Mouse (Mus musculus): ENCODE measurements at regions not wholly inside any gene's neighbourhood (a gene's known extent, or its start where the extent isn't known, plus 50 kb on each side); places are given as distances from the start of the nearest gene placed in this dataset.

DNA sequence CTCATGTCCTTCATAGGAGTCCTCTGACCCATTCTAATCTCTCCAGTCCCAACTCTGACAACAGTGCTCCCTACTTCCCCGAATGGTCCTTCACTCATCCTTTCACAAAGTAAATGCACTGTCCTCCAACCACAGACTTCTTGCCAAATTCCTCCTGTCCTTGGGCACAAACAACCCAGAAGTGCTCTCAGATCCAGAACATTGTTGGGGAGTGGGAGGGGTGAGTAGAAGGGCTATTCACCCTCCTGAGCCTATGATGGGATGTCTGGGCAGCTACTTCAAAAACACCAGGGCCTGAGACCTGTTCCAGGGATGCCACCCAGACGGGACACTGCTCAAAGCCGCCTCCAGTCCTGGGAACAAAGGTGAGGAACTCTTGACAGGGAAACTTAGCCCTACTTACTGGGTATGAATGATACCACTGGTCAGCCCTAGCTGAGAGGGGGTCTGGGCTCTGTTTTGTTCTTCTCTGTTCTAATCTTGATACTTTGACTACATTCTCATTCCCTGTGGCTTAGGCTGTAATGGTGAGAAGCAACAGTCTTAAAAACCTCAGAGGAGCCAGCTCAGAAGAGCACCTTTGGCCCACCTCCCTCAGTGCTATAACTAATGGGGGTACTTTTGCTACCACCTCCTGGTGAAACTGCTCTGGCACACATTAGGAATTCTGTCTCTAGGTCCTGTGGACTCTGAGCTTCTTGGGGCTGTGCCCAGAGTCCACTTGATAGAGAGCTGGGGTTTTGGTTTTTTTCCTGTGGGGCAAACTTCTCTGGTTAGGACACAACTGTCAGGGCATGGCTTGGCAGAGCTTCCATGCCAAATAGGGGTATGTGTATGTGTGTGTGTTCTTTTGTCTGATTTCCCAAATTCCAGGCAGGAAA, 143.2 kb downstream of the Zfp36l1 start:
- H3K27ac ChIP-seq (ENCODE audit: low read depth, low read length) = peak overlapping the region; percentile 36; the same call in 1 of the 2 replicates
- no peak for DNase-seq (ENCODE audit: low spot score)
- no peak overlapping the region for H3K4me2 ChIP-seq
- no peaks in the 10 kb centered on the region for H3K36me3 ChIP-seq (ENCODE audit: control insufficient read depth, insufficient read depth, low read length)
- H3K27me3 ChIP-seq (replicated peaks; ENCODE audit: control insufficient read depth, insufficient read depth, low read length) = no peaks in the 10 kb centered on the region
- H3K4me1 ChIP-seq (replicated peaks; ENCODE audit: control insufficient read depth, insufficient read depth, low read length) = peaks cover 45% of the 10 kb centered on the region
- no peak overlapping the region for H3K9ac ChIP-seq (ENCODE audit: low read depth, low read length)
- WGBS = 83% methylated on average over 3 of the region's 3 CpGs
- no peak for ATAC-seq (replicated peaks; ENCODE audit: low FRiP score)
- no peaks in the 10 kb centered on the region for H3K9me3 ChIP-seq (ENCODE audit: control insufficient read depth, low read length)
- H3K4me3 ChIP-seq (ENCODE audit: low read depth, low read length) = no peak overlapping the region

GRCm38 (mm10) chr12:79968676-79969075, 144.1 kb downstream of the Zfp36l1 start:
- no peak overlapping the region for H3K4me3 ChIP-seq (ENCODE audit: low read depth, low read length)
- no peak overlapping the region for H3K4me2 ChIP-seq
- peaks cover 42% of the 10 kb centered on the region for H3K4me1 ChIP-seq (replicated peaks; ENCODE audit: control insufficient read depth, insufficient read depth, low read length)
- no peak overlapping the region for H3K27ac ChIP-seq (ENCODE audit: low read depth, low read length)
- DNase-seq (ENCODE audit: low spot score) (no peak), ATAC-seq (replicated peaks; ENCODE audit: low FRiP score) (no peak)
- H3K9ac ChIP-seq (ENCODE audit: low read depth, low read length) = no peak overlapping the region
- H3K27me3 ChIP-seq (replicated peaks; ENCODE audit: control insufficient read depth, insufficient read depth, low read length) = no peaks in the 10 kb centered on the region
- H3K36me3 ChIP-seq (ENCODE audit: control insufficient read depth, insufficient read depth, low read length) = no peaks in the 10 kb centered on the region
- 68% methylated on average over 3 of the region's 3 CpGs for WGBS
- no peaks in the 10 kb centered on the region for H3K9me3 ChIP-seq (ENCODE audit: control insufficient read depth, low read length)

DNA sequence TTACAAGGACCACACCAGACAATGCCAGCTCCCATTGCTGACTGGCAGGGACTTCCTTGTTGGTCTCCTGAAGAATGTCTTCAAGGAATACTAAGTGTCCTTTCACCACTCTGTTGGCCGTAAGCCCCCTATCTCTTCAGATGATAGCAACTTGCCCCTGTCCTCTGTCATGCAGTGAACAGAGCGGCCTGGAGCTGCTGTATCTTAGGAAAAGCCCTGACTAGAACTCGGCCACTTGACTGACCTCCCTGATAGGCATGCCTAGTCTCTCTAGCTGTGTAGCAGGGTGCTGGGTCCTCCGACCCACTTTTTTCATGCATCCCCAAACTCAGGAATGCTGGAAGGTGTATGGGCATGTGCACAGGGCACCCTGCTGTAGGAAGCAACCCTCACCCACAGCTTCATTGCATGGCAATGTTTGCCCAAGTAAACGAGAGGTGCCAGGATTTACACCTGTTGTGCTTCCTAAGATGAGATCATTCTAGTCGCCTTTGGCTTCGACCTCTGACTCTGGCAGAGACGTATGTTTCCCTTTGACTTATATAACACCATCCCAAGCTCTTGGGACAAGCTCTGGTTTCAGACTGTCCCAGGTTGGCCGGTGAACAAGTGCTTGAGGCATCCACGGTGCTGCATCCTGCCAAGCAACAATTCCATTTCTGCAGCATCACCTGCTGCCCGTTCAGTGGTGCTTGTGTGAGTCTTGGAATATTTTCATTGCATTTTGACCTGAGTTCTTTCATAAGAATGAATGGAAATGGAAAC, 145.1 kb downstream of the Zfp36l1 start:
- ATAC-seq (replicated peaks; ENCODE audit: low FRiP score) (no peak), DNase-seq (ENCODE audit: low spot score) (no peak)
- 69% methylated on average over 11 of the region's 11 CpGs for WGBS
- H3K27me3 ChIP-seq (replicated peaks; ENCODE audit: control insufficient read depth, insufficient read depth, low read length) = no peaks in the 10 kb centered on the region
- no peak overlapping the region for H3K27ac ChIP-seq (ENCODE audit: low read depth, low read length)
- no peak overlapping the region for H3K4me3 ChIP-seq (ENCODE audit: low read depth, low read length)
- H3K4me1 ChIP-seq (replicated peaks; ENCODE audit: control insufficient read depth, insufficient read depth, low read length) = peaks cover 42% of the 10 kb centered on the region
- no peaks in the 10 kb centered on the region for H3K9me3 ChIP-seq (ENCODE audit: control insufficient read depth, low read length)
- H3K9ac ChIP-seq (ENCODE audit: low read depth, low read length) = no peak overlapping the region
- H3K4me2 ChIP-seq = no peak overlapping the region
- no peaks in the 10 kb centered on the region for H3K36me3 ChIP-seq (ENCODE audit: control insufficient read depth, insufficient read depth, low read length)

DNA sequence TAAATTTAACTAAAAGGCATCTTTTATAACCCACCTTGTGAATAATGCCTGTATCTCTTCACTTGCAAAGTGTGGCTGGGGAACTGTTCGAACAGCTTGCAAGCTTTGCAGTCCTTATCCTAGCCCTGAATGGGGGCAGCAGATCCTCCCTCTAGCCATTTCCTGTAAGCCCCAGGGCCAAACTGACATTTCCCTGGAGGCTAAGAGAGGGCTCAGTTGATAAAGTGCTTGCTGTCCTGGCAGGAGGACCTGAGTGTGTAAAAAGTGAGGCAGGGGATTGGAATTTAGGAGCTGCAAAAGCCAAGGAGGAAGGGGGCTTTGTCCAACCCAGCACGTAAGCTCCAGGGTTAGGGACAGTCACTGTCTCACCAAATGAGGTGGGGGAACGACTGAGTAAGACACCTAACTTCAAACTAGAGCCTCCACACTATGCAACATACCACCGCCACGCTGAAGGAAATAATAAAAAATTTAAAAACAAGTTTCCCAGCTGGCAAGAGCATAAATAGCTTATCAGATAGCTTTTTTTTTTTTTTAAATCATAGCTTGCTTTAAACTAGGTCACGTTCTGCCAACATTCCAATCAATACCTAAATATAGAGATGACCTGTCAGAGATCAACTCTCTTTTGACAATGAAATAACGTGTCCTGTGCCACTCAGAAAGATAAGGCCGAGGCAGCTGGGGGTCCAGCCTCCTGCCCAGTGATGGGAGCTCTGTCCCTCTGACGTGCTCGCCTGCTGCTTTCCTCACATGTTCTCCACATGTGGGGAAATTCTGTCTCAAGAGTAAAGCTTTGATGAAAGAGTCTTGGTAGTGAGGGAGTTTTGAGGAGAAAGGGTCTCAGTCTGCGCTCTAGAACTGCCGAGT, 146.0 kb downstream of the Zfp36l1 start:
- WGBS = 36% methylated on average over 12 of the region's 12 CpGs
- H3K27ac ChIP-seq (ENCODE audit: low read depth, low read length) = peak overlapping the region; percentile 26; the same call in 1 of the 2 replicates

GRCm38 (mm10) chr12:79966289-79966615, 146.6 kb downstream of the Zfp36l1 start:
- Histone ChIP-seq H3K9ac (ENCODE audit: low read depth, low read length) (peak overlapping the region; percentile 68; the same call in 1 of the 2 replicates), H3K4me1 (replicated peaks; ENCODE audit: control insufficient read depth, insufficient read depth, low read length) (peaks cover 31% of the 10 kb centered on the region), H3K9me3 (ENCODE audit: control insufficient read depth, low read length) (no peaks in the 10 kb centered on the region), H3K27ac (ENCODE audit: low read depth, low read length) (peak overlapping the region; percentile 64; the same call in 1 of the 2 replicates), H3K4me3 (ENCODE audit: low read depth, low read length) (peak overlapping the region; percentile 56; the same call in 1 of the 2 replicates), H3K36me3 (ENCODE audit: control insufficient read depth, insufficient read depth, low read length) (no peaks in the 10 kb centered on the region), H3K27me3 (replicated peaks; ENCODE audit: control insufficient read depth, insufficient read depth, low read length) (no peaks in the 10 kb centered on the region), H3K4me2 (peak overlapping the region; percentile 91)
- ATAC-seq (replicated peaks; ENCODE audit: low FRiP score) (no peak), DNase-seq (ENCODE audit: low spot score) (no peak)
- 30% methylated on average over 6 of the region's 6 CpGs for WGBS

More for the DNA sequence above, 146.0 kb downstream of the Zfp36l1 start:
- H3K27me3 ChIP-seq (replicated peaks; ENCODE audit: control insufficient read depth, insufficient read depth, low read length) = no peaks in the 10 kb centered on the region
- peaks cover 37% of the 10 kb centered on the region for H3K4me1 ChIP-seq (replicated peaks; ENCODE audit: control insufficient read depth, insufficient read depth, low read length)
- peak overlapping the region; percentile 1; the same call in 1 of the 2 replicates for H3K4me2 ChIP-seq
- H3K36me3 ChIP-seq (ENCODE audit: control insufficient read depth, insufficient read depth, low read length) = no peaks in the 10 kb centered on the region
- no peak overlapping the region for H3K9ac ChIP-seq (ENCODE audit: low read depth, low read length)
- ATAC-seq (replicated peaks; ENCODE audit: low FRiP score) (no peak), DNase-seq (ENCODE audit: low spot score) (no peak)
- no peaks in the 10 kb centered on the region for H3K9me3 ChIP-seq (ENCODE audit: control insufficient read depth, low read length)
- H3K4me3 ChIP-seq (ENCODE audit: low read depth, low read length) = no peak overlapping the region

DNA sequence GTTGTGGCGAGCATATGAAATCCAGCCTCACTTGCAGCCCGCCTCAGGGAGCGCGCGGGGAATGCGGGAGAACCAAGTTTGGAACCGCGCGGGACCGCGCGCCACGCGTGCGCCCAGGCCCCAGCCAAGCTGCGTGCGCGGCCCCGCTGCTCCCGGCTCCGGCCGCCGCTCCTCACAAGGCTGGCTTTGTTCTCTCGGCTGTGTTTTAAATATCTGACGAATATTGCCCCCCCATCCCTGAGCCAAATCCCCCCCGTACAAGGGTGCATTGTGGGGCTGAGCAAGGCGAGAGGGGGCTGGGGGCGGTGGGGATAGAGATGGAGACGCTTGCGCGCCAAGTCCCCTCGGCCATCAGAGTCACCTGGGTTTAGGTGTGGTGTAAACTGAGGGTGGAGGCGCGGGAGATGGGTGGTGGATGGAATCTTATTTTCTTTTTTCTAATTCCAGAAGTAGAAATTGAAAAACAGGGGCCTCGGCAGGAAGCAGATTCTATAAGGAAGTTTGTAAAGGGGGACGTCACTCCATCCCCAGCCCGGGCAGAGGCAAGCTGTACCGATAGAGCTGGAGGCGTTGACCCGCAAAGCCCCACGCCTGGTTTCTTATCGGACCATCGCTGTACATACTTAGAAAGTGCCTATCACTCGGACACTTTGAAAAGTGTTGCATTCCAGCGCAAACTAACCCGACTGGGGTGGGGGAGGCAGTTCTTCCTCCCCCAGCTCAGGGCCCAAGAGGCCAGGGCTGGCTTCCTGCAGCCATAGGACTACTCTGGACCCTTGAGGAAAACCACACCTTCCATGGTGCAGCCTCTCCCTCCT, 147.1 kb downstream of the Zfp36l1 start:
- ATAC-seq (replicated peaks; ENCODE audit: low FRiP score) = peak; percentile 67
- WGBS = 4% methylated on average over 46 of the region's 46 CpGs
- Histone ChIP-seq H3K27ac (ENCODE audit: low read depth, low read length) (peak overlapping the region; percentile 64), H3K4me3 (ENCODE audit: low read depth, low read length) (peak overlapping the region; percentile 56), H3K9ac (ENCODE audit: low read depth, low read length) (peak overlapping the region; percentile 68), H3K4me2 (peak overlapping the region; percentile 91), H3K9me3 (ENCODE audit: control insufficient read depth, low read length) (no peaks in the 10 kb centered on the region), H3K4me1 (replicated peaks; ENCODE audit: control insufficient read depth, insufficient read depth, low read length) (peaks cover 25% of the 10 kb centered on the region), H3K27me3 (replicated peaks; ENCODE audit: control insufficient read depth, insufficient read depth, low read length) (no peaks in the 10 kb centered on the region), H3K36me3 (ENCODE audit: control insufficient read depth, insufficient read depth, low read length) (no peaks in the 10 kb centered on the region)
- DNase-seq (ENCODE audit: low spot score) = peak; percentile 58

- no peaks in the 10 kb centered on the region for H3K36me3 ChIP-seq (ENCODE audit: control insufficient read depth, insufficient read depth, low read length)
- DNase-seq (ENCODE audit: low spot score) (no peak), ATAC-seq (replicated peaks; ENCODE audit: low FRiP score) (no peak)
- H3K27me3 ChIP-seq (replicated peaks; ENCODE audit: control insufficient read depth, insufficient read depth, low read length) = no peaks in the 10 kb centered on the region
- 67% methylated on average over 9 of the region's 9 CpGs for WGBS
- peaks cover 19% of the 10 kb centered on the region for H3K4me1 ChIP-seq (replicated peaks; ENCODE audit: control insufficient read depth, insufficient read depth, low read length)
- H3K9me3 ChIP-seq (ENCODE audit: control insufficient read depth, low read length) = no peaks in the 10 kb centered on the region
- H3K4me2 ChIP-seq = no peak overlapping the region
- no peak overlapping the region for H3K4me3 ChIP-seq (ENCODE audit: low read depth, low read length)
- H3K9ac ChIP-seq (ENCODE audit: low read depth, low read length) = no peak overlapping the region
- H3K27ac ChIP-seq (ENCODE audit: low read depth, low read length) = no peak overlapping the region
Observed at GRCm38 (mm10) chr12:79963443-79964025, 149.3 kb downstream of the Zfp36l1 start.

Data from liver, embryonic 11.5 days (tissue).